Mouse (Mus musculus) lung, postnatal 0 days (tissue): ENCODE measurements around the gene Itfg2.

Source experiments
- CTCF ChIP-seq: IDR thresholded peaks from 2 replicates; pipeline ENCODE4 v1.5.1; 2016; ENCODE audit warnings: antibody characterized with exemption, mild to moderate bottlenecking
- EP300 ChIP-seq: IDR thresholded peaks from 2 replicates; pipeline ENCODE4 v1.6.1; 2016; ENCODE audit warnings: antibody characterized with exemption, mild to moderate bottlenecking, control low read depth

DNA sequence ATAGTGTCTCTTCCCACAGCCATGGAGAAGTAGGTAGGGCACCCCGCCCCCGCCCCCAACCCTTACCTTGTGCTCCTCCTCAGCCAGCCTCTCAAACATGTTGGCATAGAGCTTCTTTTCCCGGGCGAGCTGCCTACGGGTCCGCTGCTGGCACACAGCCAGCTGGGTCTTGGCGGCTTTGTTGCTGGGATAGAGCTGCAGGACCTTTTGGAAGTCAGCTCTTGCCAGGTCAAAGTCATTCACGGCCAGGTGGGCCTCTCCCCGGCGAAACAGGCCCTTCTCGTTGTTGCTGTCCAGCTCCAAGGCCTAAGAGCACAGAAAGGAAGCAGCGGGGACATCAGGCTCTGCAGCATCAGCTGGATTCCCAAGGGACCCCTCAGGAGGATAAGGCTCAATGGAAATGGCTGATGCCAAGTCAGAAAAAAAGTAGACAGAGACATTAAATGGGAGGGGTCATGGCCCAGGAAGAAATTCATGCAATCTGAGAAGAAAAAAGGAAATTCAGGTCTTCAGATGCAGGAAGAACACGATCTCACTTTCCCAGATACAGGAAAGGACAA lies 7.7 kb upstream of the Itfg2 start:
- TF ChIP-seq CTCF (no peak), EP300 (no peak)
